Mouse (Mus musculus): ENCODE results near the gene Apoc2.

- TF ChIP-seq POLR2A (IDR thresholded peaks at IDR 0.05; ENCODE audit: insufficient read depth, low read length): no peak
- TF ChIP-seq CTCF (IDR thresholded peaks at IDR 0.05; ENCODE audit: low read depth, low read length): peak; percentile 47
- TF ChIP-seq EP300 (IDR thresholded peaks at IDR 0.05; ENCODE audit: insufficient read depth, low read depth, low read length): no peak
Observed at GRCm38 (mm10) chr7:19666750-19667149, 11.0 kb downstream of the Apoc2 start.

Data from ES-Bruce4 (cell line).